Mouse (Mus musculus): ENCODE results near the gene Amot. TPM values are rescaled to one million over a fixed set of nuclear protein-coding genes. Genes with fewer than 3 reads are reported as not detected.

Gene Amot
- polyA plus RNA-seq, 1 experiment from 2014 or later, result 19.9 TPM

DNA sequence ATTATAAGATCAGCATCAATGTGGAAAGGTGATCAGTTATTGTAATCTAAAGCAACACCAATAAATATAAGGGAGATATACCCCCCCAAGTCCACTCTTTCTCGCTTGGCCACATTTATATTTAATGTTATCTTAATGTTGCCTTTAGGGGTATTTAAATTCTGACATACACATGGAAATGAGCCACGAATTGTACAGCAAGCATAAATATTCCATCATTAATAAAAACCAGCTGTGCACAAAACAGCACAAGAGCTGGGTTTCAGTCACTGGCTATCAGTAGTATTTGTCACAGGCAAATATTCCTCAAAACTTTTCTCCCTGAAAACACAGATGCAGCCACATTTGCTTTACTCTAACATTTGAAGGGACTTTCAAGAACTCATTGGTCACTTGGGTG, 5.9 kb downstream of the Amot start:
- Histone ChIP-seq H3K27me3 (replicated peaks) (no peaks in the 10 kb centered on the region), H3K4me2 (replicated peaks) (no peak overlapping the region)

GRCm38 (mm10) chrX:145498691-145499090, 6.3 kb downstream of the Amot start:
- H3K4me3 ChIP-seq (replicated peaks), result no peak overlapping the region
- 77% methylated on average over 4 of the region's 4 CpGs for WGBS
- no peak overlapping the region for H3K9ac ChIP-seq
- H3K36me3 ChIP-seq, result no peaks in the 10 kb centered on the region
- ATAC-seq, result no peak
- no peaks in the 10 kb centered on the region for H3K27me3 ChIP-seq (replicated peaks)
- no peak overlapping the region for H3K4me2 ChIP-seq (replicated peaks)
- no peaks in the 10 kb centered on the region for H3K9me3 ChIP-seq
- H3K4me1 ChIP-seq (replicated peaks), result no peaks in the 10 kb centered on the region
- H3K27ac ChIP-seq, result no peak overlapping the region

More for the DNA sequence above, 5.9 kb downstream of the Amot start:
- Histone ChIP-seq H3K9me3 (no peaks in the 10 kb centered on the region), H3K4me1 (replicated peaks) (no peaks in the 10 kb centered on the region), H3K9ac (no peak overlapping the region), H3K36me3 (no peaks in the 10 kb centered on the region), H3K27ac (no peak overlapping the region), H3K4me3 (replicated peaks) (no peak overlapping the region)
- WGBS, result 63% methylated on average over 2 of the region's 2 CpGs
- no peak for ATAC-seq

DNA sequence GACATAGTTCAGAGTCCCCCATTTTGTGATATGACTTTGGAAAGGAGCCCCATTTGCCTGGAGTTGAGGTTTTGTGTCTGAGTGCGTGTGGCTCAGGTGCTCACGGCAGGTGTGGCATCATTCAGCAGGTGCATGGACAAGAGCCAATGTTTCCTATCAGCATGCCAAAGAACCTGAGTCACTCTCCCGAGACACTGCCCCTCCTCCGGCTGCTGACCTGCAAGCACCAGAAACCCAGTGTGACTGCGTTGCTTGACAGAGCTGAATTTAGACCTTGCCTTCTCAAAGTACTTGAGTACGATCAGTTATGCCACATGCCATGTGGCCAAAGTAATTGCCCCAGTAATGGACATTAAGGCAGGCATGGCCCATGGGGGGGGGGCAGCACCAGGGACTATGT, 7.5 kb downstream of the Amot start:
- Histone ChIP-seq H3K27ac (no peak overlapping the region), H3K4me1 (replicated peaks) (no peaks in the 10 kb centered on the region), H3K4me2 (replicated peaks) (no peak overlapping the region), H3K27me3 (replicated peaks) (no peaks in the 10 kb centered on the region), H3K4me3 (replicated peaks) (no peak overlapping the region), H3K9ac (no peak overlapping the region), H3K9me3 (no peaks in the 10 kb centered on the region), H3K36me3 (no peaks in the 10 kb centered on the region)
- ATAC-seq, result peak; percentile 90
- 71% methylated on average over 6 of the region's 6 CpGs for WGBS

- Histone ChIP-seq H3K9ac (no peak overlapping the region), H3K9me3 (no peaks in the 10 kb centered on the region), H3K4me3 (replicated peaks) (no peak overlapping the region), H3K27me3 (replicated peaks) (no peaks in the 10 kb centered on the region), H3K4me2 (replicated peaks) (no peak overlapping the region), H3K4me1 (replicated peaks) (no peaks in the 10 kb centered on the region), H3K36me3 (no peaks in the 10 kb centered on the region), H3K27ac (no peak overlapping the region)
- WGBS, result 92% methylated on average over 4 of the region's 4 CpGs
- no peak for ATAC-seq
Measured at GRCm38 (mm10) chrX:145495381-145495780, 9.6 kb downstream of the Amot start.

GRCm38 (mm10) chrX:145490821-145491220, 14.2 kb downstream of the Amot start:
- no peaks in the 10 kb centered on the region for H3K36me3 ChIP-seq
- no peaks in the 10 kb centered on the region for H3K4me1 ChIP-seq (replicated peaks)
- no peak overlapping the region for H3K4me2 ChIP-seq (replicated peaks)
- H3K4me3 ChIP-seq (replicated peaks), result no peak overlapping the region
- no peaks in the 10 kb centered on the region for H3K27me3 ChIP-seq (replicated peaks)
- WGBS, result 77% methylated on average over 1 of the region's 1 CpGs
- no peak for ATAC-seq
- H3K27ac ChIP-seq, result no peak overlapping the region
- H3K9ac ChIP-seq, result no peak overlapping the region
- no peaks in the 10 kb centered on the region for H3K9me3 ChIP-seq

DNA sequence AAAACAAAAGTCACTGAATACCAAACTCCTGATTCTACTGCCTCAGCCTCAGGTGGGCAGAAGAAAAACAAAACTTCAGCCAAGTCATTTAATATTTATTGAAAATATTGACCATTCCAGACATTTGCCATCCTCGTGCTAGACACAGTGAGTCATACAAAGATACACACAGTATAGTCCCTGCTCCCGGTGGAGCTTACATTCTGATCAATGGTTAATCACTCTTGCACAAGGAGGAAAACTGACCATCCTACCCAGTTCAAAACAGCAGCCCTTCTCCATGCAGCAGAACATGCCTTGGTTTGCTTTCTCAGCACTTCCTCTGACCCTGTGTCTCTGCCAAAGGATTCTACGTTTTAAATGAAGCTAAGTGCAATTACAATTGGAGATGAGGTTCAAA, 14.6 kb downstream of the Amot start:
- Histone ChIP-seq H3K4me2 (replicated peaks) (no peak overlapping the region), H3K4me1 (replicated peaks) (no peaks in the 10 kb centered on the region), H3K4me3 (replicated peaks) (no peak overlapping the region), H3K36me3 (no peaks in the 10 kb centered on the region), H3K9me3 (no peaks in the 10 kb centered on the region), H3K27ac (no peak overlapping the region), H3K27me3 (replicated peaks) (no peaks in the 10 kb centered on the region), H3K9ac (no peak overlapping the region)
- 47% methylated on average over 3 of the region's 3 CpGs for WGBS
- ATAC-seq, result no peak

DNA sequence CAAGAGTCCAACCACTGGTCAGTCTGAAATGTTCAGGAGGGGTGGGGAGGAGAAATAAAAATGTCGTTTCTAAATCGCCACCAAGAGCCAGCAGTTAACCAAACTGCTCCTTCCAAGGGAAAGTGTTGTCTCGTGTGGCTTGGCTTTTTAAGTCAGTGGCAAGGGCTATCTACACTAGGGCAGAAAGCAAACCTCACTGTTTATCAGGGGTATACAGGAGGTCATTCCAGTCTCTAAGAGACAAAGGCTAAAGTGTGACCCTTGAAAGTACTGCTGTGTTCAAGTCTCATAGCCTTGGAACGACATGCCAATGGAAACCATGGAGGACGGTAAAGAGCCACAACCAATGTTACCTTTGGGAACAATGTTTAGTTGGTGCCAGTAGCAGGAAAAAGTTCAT, 15.0 kb downstream of the Amot start:
- H3K4me3 ChIP-seq (replicated peaks), result no peak overlapping the region
- no peak overlapping the region for H3K27ac ChIP-seq
- ATAC-seq, result no peak
- no peaks in the 10 kb centered on the region for H3K4me1 ChIP-seq (replicated peaks)
- H3K9ac ChIP-seq, result no peak overlapping the region
- 84% methylated on average over 5 of the region's 5 CpGs for WGBS
- H3K27me3 ChIP-seq (replicated peaks), result no peaks in the 10 kb centered on the region
- H3K36me3 ChIP-seq, result no peaks in the 10 kb centered on the region
- no peaks in the 10 kb centered on the region for H3K9me3 ChIP-seq
- H3K4me2 ChIP-seq (replicated peaks), result no peak overlapping the region

DNA sequence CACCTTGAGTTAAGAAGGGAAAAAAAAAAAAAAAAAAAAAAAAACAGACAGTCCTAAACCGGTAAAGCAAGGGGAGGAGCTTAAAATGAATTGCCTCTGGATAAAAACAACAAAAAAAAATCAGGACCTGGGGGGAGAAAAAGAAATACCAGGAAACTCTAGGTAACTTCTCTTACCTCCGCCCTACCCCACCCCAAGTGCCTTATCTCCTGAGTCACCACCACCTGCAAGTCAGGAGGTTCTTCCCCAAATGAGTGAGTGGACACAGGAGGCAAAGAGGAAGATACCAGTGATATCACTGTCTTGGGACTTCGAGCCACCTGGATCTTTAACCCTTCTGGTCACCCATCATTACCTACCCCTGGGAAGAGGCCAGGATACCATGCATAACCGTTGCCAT, 19.5 kb downstream of the Amot start:
- Histone ChIP-seq H3K4me2 (replicated peaks) (no peak overlapping the region), H3K9me3 (no peaks in the 10 kb centered on the region), H3K9ac (no peak overlapping the region), H3K4me3 (replicated peaks) (no peak overlapping the region), H3K27ac (no peak overlapping the region), H3K27me3 (replicated peaks) (no peaks in the 10 kb centered on the region), H3K4me1 (replicated peaks) (no peaks in the 10 kb centered on the region), H3K36me3 (no peaks in the 10 kb centered on the region)
- peak; percentile 69 for ATAC-seq
- 60% methylated on average over 4 of the region's 4 CpGs for WGBS

DNA sequence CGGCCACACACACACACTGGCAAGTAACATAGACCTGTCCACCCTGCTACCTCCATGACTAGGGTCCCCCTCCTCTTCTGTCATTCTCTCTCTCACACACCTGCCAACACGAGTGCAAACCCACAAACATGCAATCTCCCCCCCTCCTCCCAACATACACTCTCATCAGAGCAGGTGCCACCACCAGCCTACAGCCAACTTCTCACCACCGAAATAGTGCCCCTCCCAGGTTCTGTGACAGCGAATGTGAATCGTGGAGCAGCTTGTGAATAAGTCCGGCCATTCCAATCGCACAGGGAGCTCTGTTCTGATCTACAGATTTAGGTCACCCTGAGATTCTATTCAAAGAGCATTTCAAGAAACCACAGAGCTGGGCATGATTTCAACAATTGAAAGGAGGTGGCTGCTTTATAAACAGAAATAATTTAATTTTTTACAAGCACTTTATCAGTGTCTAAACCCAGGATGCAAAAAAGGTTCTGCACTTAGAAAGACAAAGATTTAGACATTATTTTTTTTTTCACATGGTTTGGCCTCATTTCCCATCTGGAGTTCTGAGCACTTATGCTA, 21.4 kb downstream of the Amot start:
- no peaks in the 10 kb centered on the region for H3K4me1 ChIP-seq (replicated peaks)
- no peaks in the 10 kb centered on the region for H3K9me3 ChIP-seq
- H3K9ac ChIP-seq, result no peak overlapping the region
- H3K27ac ChIP-seq, result no peak overlapping the region
- H3K27me3 ChIP-seq (replicated peaks), result no peaks in the 10 kb centered on the region
- no peak overlapping the region for H3K4me3 ChIP-seq (replicated peaks)
- no peak for ATAC-seq
- 82% methylated on average over 7 of the region's 7 CpGs for WGBS
- H3K4me2 ChIP-seq (replicated peaks), result no peak overlapping the region
- H3K36me3 ChIP-seq, result no peaks in the 10 kb centered on the region

- Histone ChIP-seq H3K9me3 (no peaks in the 10 kb centered on the region), H3K4me3 (replicated peaks) (no peak overlapping the region)
- no peak for ATAC-seq
Measured at GRCm38 (mm10) chrX:145482383-145482782, 22.6 kb downstream of the Amot start.

GRCm38 (mm10) chrX:145479942-145480341, 25.0 kb downstream of the Amot start:
- H3K36me3 ChIP-seq, result no peaks in the 10 kb centered on the region
- no peaks in the 10 kb centered on the region for H3K9me3 ChIP-seq
- WGBS, result 85% methylated on average over 10 of the region's 10 CpGs
- H3K4me3 ChIP-seq (replicated peaks), result no peak overlapping the region
- no peaks in the 10 kb centered on the region for H3K27me3 ChIP-seq (replicated peaks)
- no peak for ATAC-seq
- H3K4me2 ChIP-seq (replicated peaks), result no peak overlapping the region
- H3K9ac ChIP-seq, result no peak overlapping the region
- H3K4me1 ChIP-seq (replicated peaks), result no peaks in the 10 kb centered on the region
- H3K27ac ChIP-seq, result no peak overlapping the region

More at GRCm38 (mm10) chrX:145482383-145482782, 22.6 kb downstream of the Amot start:
- Histone ChIP-seq H3K9ac (no peak overlapping the region), H3K4me2 (replicated peaks) (no peak overlapping the region), H3K36me3 (no peaks in the 10 kb centered on the region), H3K27me3 (replicated peaks) (no peaks in the 10 kb centered on the region), H3K4me1 (replicated peaks) (no peaks in the 10 kb centered on the region), H3K27ac (no peak overlapping the region)
- WGBS, result 70% methylated on average over 5 of the region's 5 CpGs

DNA sequence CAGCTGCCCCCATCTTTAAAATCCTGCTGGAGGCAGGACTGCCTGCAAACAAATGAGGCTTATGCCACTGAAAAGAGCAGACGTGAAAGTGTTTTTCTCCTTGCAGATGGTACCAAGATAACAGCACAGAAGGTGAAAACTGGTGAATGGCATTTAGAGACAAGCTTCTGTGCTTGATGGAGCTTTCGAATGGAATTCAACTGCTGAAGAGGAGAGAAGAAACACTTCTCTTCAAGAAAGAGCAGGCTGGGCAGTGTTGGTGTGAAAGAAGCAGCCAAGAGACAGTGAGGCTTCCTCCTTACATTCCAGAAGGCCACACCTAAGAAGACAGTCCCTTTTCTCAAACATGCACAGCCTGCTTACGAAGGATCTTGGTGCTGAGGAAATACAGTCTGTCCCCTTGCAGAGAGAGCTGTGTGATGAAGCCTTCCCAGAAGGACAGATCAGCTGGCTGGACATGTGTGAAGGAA, 27.2 kb downstream of the Amot start:
- Histone ChIP-seq H3K9ac (no peak overlapping the region), H3K4me2 (replicated peaks) (no peak overlapping the region), H3K4me3 (replicated peaks) (no peak overlapping the region), H3K4me1 (replicated peaks) (no peaks in the 10 kb centered on the region), H3K27ac (no peak overlapping the region), H3K9me3 (no peaks in the 10 kb centered on the region), H3K27me3 (replicated peaks) (no peaks in the 10 kb centered on the region), H3K36me3 (no peaks in the 10 kb centered on the region)
- no peak for ATAC-seq
- WGBS, result 69% methylated on average over 3 of the region's 3 CpGs

DNA sequence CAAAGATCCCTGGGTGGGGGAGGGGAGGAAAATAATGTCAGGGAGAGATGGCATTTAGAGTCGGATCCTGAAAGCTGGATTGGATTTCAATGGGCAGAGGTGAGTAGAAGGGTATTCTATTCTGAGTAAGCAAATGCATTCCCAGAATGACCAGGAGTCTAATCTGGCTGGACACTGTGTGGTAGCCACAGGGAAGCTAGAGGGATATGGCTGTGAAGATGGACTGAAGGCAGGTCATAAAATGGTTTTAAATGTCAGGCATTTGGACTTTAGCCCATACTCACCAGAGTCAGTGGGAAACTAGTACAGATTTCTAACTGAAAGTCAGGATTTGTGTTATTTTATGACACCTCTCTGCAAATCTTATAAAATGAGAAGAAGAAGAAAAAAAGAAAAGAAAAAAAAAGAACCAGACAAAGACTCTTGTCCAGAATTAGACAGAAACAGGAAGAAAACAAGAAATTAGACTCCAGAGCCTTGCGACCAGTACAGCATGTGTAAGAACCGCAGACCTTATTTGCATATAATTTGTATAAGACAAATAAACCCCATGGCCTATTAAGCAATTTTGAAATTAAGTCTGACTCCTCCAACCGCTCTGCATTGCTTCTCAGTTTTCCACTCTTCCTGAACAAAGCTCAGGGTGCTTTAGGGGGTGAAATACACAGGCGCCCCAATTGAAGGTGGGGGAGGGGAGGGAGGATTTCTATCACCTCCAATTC, 27.8 kb downstream of the Amot start:
- Histone ChIP-seq H3K27ac (no peak overlapping the region), H3K4me1 (replicated peaks) (no peaks in the 10 kb centered on the region), H3K4me2 (replicated peaks) (no peak overlapping the region), H3K4me3 (replicated peaks) (no peak overlapping the region), H3K27me3 (replicated peaks) (no peaks in the 10 kb centered on the region), H3K36me3 (no peaks in the 10 kb centered on the region), H3K9me3 (no peaks in the 10 kb centered on the region), H3K9ac (no peak overlapping the region)
- peak; percentile 78 for ATAC-seq
- WGBS, result 80% methylated on average over 5 of the region's 5 CpGs

Data from intestine, embryonic 15.5 days (tissue).